Mouse (Mus musculus) hindbrain, embryonic 16.5 days (tissue): ENCODE results near the gene Nelfb. TPM values are rescaled to one million over a fixed set of nuclear protein-coding genes. Genes with fewer than 3 reads are reported as not detected.

Experiments
- ATAC-seq: fragments of 200-750 bp; cut with Nextera tagmentation; 2 replicates; pipeline ENCODE4 v1.8.0; 2017; ENCODE audit warnings: moderate TSS enrichment, moderate library complexity
- H3K27ac ChIP-seq: fragments of 300-500 bp; sonication (generic); 2 replicates; pipeline ENCODE4 v1.5.1; 2014; ENCODE audit warnings: low read depth, mild to moderate bottlenecking, control low read depth, low read length, moderate library complexity
- H3K27me3 ChIP-seq: fragments of 300-500 bp; sonication (generic); replicated peaks from 2 replicates; pipeline ENCODE4 v1.6.1; 2014; ENCODE audit warnings: low read length; ENCODE audit not compliant: control insufficient read depth, insufficient read depth
- H3K36me3 ChIP-seq: fragments of 300-500 bp; sonication (generic); 2 replicates; pipeline ENCODE4 v1.6.1; 2014; ENCODE audit warnings: mild to moderate bottlenecking, low read length, moderate library complexity, mixed read lengths; ENCODE audit not compliant: control insufficient read depth, insufficient read depth
- H3K4me1 ChIP-seq: fragments of 300-500 bp; sonication (generic); 2 replicates; pipeline ENCODE4 v1.6.1; 2014; ENCODE audit warnings: low read depth, low read length; ENCODE audit not compliant: control insufficient read depth, insufficient read depth
- H3K4me2 ChIP-seq: fragments of 300-500 bp; sonication (generic); 2 replicates; pipeline ENCODE4 v1.6.1; 2014; ENCODE audit warnings: mild to moderate bottlenecking, low read length, control low read depth, moderate library complexity
- H3K4me3 ChIP-seq: fragments of 300-500 bp; sonication (generic); 2 replicates; pipeline ENCODE4 v1.5.1; 2014; ENCODE audit warnings: mild to moderate bottlenecking, low read length, control low read depth, moderate library complexity
- H3K9ac ChIP-seq: fragments of 300-500 bp; sonication (generic); 2 replicates; pipeline ENCODE4 v1.6.1; 2014; ENCODE audit warnings: low read depth, mild to moderate bottlenecking, control low read depth, low read length, moderate library complexity
- H3K9me3 ChIP-seq: fragments of 300-500 bp; sonication (generic); 2 replicates; pipeline ENCODE4 v1.6.1; 2014; ENCODE audit warnings: mild to moderate bottlenecking, low read length, moderate library complexity; ENCODE audit not compliant: control insufficient read depth
- WGBS: fragments of 180-500 bp; shearing (Covaris S2); extraction: QIAGEN DNeasy Blood & Tissue Kit; methylation state at CpG from one replicate; pipeline ENCODE4 v1.1.7; 2014; 5-methylcytosine and 5-hydroxymethylcytosine counted together
- polyA plus RNA-seq: library from polyadenylated mRNA; unstranded; fragments of >200 nt; fragmentation: Nextera tagmentation; extraction: Ambion mirVana; gene quantifications from 2 replicates; pipeline ENCODE4 v1.2.1, GENCODE M21; 2015

Nelfb gene
- polyA plus RNA-seq, 1 experiment from 2014 or later = 105 TPM

- no peak for ATAC-seq
- Histone ChIP-seq H3K27ac (no peak overlapping the region), H3K4me2 (0 out of 2 replicates have a peak overlapping the region, but pooled peaks have one; percentile 13), H3K27me3 (peaks cover 23% of the 10 kb centered on the region), H3K4me3 (no peak overlapping the region), H3K9ac (0 out of 2 replicates have a peak overlapping the region, but pooled peaks have one; percentile 7), H3K4me1 (no peaks in the 10 kb centered on the region), H3K9me3 (no peaks in the 10 kb centered on the region), H3K36me3 (peaks cover 17% of the 10 kb centered on the region)
- 22% methylated on average over 55 of the region's 55 CpGs for WGBS
Measured at GRCm38 (mm10) chr2:25195211-25196156, 15.8 kb downstream of the Nelfb start.

DNA sequence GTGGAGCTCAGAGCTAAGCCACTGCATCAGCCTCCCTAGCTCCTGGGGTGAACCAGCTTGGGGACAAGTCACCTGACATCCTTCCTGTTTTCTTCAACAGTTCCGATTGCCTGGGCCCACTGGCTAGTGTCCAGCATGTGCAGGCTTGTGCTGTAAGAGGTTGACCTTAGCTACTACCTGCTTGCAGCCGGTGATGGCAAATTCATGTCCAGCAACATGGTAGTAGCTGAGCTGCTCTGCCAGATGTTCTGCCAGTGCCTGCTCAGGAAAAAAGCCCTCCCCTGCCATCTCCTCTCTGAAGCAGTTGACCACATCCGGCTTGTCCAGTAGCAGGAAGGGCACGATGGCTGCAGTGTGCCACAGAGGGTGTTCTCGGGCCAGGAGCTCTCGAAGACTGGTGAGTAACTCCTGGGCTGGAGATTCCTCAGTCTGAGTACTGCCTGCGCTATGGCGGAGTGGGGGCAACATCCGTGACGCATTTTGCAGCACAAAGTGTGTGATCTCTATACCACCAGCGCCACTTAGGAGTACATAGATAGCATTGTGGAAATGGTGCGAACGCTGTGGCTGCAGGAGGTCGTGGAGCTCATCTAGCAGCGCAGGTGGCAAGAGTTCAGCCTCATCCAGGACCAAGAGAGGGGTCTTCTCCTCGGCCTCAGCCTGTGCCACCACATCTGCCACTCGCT, 16.7 kb downstream of the Nelfb start:
- 82% methylated on average over 17 of the region's 17 CpGs for WGBS

GRCm38 (mm10) chr2:25194006-25194405, 17.3 kb downstream of the Nelfb start:
- ATAC-seq = no peak
- no peaks in the 10 kb centered on the region for H3K4me1 ChIP-seq
- H3K27ac ChIP-seq = no peak overlapping the region
- H3K27me3 ChIP-seq = peaks cover 23% of the 10 kb centered on the region
- no peaks in the 10 kb centered on the region for H3K9me3 ChIP-seq
- no peak overlapping the region for H3K4me2 ChIP-seq
- peaks cover 4% of the 10 kb centered on the region for H3K36me3 ChIP-seq
- WGBS = 75% methylated on average over 5 of the region's 5 CpGs
- no peak overlapping the region for H3K4me3 ChIP-seq
- no peak overlapping the region for H3K9ac ChIP-seq

More for the DNA sequence above, 16.7 kb downstream of the Nelfb start:
- Histone ChIP-seq H3K4me1 (no peaks in the 10 kb centered on the region), H3K9me3 (no peaks in the 10 kb centered on the region), H3K9ac (no peak overlapping the region), H3K36me3 (peaks cover 8% of the 10 kb centered on the region), H3K4me3 (no peak overlapping the region), H3K4me2 (no peak overlapping the region), H3K27ac (no peak overlapping the region), H3K27me3 (peaks cover 23% of the 10 kb centered on the region)
- ATAC-seq = no peak

DNA sequence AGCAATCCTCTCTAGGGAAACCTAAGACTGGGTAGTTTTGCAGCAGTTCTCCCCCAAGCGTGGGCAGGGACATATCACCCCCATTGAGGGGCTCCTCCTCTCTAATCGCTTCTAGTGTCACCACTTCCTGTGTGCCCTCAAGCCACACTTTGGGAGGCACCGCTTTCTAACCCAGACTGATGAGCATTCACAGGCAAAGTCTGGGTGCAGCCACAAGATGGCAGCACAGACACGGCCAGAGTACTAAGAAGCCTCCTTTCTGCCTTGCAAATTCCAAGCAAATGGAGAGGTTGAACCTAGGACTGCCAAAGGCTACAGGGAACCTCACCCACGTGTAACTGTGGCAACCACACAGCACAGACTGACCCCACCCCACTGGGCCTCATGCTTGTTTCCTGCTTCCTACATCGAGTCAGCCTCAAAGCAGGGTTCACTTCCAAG, 17.9 kb downstream of the Nelfb start:
- Histone ChIP-seq H3K4me1 (no peaks in the 10 kb centered on the region), H3K9me3 (no peaks in the 10 kb centered on the region), H3K27ac (no peak overlapping the region), H3K27me3 (peaks cover 23% of the 10 kb centered on the region), H3K36me3 (no peaks in the 10 kb centered on the region), H3K4me2 (no peak overlapping the region), H3K9ac (0 out of 2 replicates have a peak overlapping the region, but pooled peaks have one; percentile 12), H3K4me3 (no peak overlapping the region)
- 0% methylated on average over 6 of the region's 6 CpGs for WGBS
- ATAC-seq = peak; percentile 75

DNA sequence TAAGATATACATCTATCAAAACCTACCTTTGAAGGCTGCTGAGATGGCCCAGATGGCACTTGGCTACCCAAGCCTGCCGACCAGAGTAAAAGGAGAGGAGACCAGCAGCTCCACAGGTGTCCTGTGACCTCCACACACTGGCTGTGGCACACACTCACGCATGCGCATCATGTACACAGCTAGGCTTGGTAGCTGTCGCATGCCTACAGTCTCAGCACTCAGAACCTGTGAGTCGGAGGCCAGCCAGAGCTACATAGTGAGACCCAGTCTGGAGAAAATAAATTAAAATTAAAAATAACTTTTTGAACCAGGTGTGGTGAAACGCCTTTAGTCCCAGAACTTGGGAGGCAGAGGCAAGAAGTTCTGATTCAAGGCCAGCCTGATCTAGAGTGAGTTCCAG, 23.4 kb downstream of the Nelfb start:
- no peaks in the 10 kb centered on the region for H3K36me3 ChIP-seq
- ATAC-seq = no peak

DNA sequence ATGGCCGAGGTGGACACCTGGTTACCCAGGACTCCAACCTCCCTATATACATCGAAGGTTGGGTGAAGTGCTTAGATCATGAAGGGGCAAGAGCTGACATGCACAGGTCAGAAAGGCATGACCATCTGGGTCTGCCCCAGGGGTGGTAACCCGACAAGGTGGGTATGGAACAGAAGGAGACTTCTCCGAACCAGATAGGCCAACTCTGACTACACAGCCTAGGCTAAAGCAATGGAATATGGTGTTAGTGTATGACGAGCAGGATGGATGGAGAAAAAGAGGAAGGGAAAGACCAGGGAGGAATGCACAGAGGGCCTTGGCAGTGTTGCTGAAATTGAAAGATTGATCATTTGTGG, 24.7 kb downstream of the Nelfb start:
- no peak overlapping the region for H3K4me3 ChIP-seq
- H3K27ac ChIP-seq = no peak overlapping the region; the same call in 1 of the 2 replicates

More for the DNA sequence above, 23.4 kb downstream of the Nelfb start:
- peaks cover 11% of the 10 kb centered on the region; the same call in 1 of the 2 replicates for H3K4me1 ChIP-seq
- no peak overlapping the region for H3K4me3 ChIP-seq
- no peak overlapping the region for H3K4me2 ChIP-seq
- 79% methylated on average over 6 of the region's 6 CpGs for WGBS
- H3K9ac ChIP-seq = no peak overlapping the region
- no peak overlapping the region for H3K27ac ChIP-seq
- H3K27me3 ChIP-seq = no peaks in the 10 kb centered on the region
- no peaks in the 10 kb centered on the region for H3K9me3 ChIP-seq

GRCm38 (mm10) chr2:25185625-25186574, 25.4 kb downstream of the Nelfb start:
- H3K36me3 ChIP-seq = no peaks in the 10 kb centered on the region
- H3K4me2 ChIP-seq = peak overlapping the region; percentile 83
- ATAC-seq = peak; percentile 73
- H3K4me1 ChIP-seq = peaks cover 17% of the 10 kb centered on the region
- no peaks in the 10 kb centered on the region for H3K9me3 ChIP-seq
- WGBS = under 1% methylated on average over 54 of the region's 64 CpGs
- peak overlapping the region; percentile 71 for H3K9ac ChIP-seq
- H3K27me3 ChIP-seq = no peaks in the 10 kb centered on the region
- peak overlapping the region; percentile 83 for H3K27ac ChIP-seq
- H3K4me3 ChIP-seq = peak overlapping the region; percentile 47

More for the DNA sequence above, 24.7 kb downstream of the Nelfb start:
- H3K27me3 ChIP-seq = no peaks in the 10 kb centered on the region
- H3K9me3 ChIP-seq = no peaks in the 10 kb centered on the region
- peaks cover 17% of the 10 kb centered on the region for H3K4me1 ChIP-seq
- no peak overlapping the region; the same call in 1 of the 2 replicates for H3K9ac ChIP-seq
- no peaks in the 10 kb centered on the region for H3K36me3 ChIP-seq
- H3K4me2 ChIP-seq = peak overlapping the region; percentile 83
- 28% methylated on average over 5 of the region's 5 CpGs for WGBS
- ATAC-seq = no peak

- whole genome bisulfite sequencing = 77% methylated on average over 7 of the region's 7 CpGs
- no peak overlapping the region for H3K9ac ChIP-seq
- no peak overlapping the region for H3K27ac ChIP-seq
- no peaks in the 10 kb centered on the region for H3K27me3 ChIP-seq
- H3K4me3 ChIP-seq = no peak overlapping the region
- no peaks in the 10 kb centered on the region for H3K36me3 ChIP-seq
- H3K4me1 ChIP-seq = peaks cover 22% of the 10 kb centered on the region
- H3K9me3 ChIP-seq = no peaks in the 10 kb centered on the region
- no peak for ATAC-seq
- no peak overlapping the region for H3K4me2 ChIP-seq
Measured at GRCm38 (mm10) chr2:25184496-25184895, 26.8 kb downstream of the Nelfb start.
